Mouse (Mus musculus): ENCODE results near the gene Zp3.

Zp3 gene

GRCm38 (mm10) chr5:135979904-135980303 is at the start of gene Zp3:
Gene Zp3, plus strand, starts transcription at chr5:135980099.
- no peak for DNase-seq (ENCODE audit: extremely low spot score, low read depth, low spot score)

DNA sequence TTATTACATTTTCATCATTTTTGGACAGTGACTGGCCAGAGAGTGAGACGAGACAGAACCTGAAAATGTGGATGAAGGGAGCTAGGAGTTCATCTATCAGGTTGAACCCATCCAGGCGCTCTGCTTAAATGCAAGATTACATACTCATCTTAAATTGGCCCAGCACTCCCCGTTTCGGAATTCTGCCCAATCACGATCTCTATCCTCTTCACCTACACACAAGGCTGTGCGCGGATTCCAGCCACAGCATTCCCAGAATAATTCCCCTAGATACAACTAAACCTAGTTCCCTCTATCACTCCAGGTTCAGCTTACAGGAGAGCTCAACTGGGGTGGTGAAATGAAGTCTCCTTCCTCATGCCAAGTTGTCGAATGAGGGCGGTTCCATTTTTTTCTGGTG is 48.4 kb upstream of the Zp3 start:
- no peak for DNase-seq (ENCODE audit: extremely low spot score, low read depth, low spot score)

GRCm38 (mm10) chr5:135932359-135932758 is 47.5 kb upstream of the Zp3 start:
- no peak for DNase-seq (ENCODE audit: extremely low spot score, low read depth, low spot score)

DNA sequence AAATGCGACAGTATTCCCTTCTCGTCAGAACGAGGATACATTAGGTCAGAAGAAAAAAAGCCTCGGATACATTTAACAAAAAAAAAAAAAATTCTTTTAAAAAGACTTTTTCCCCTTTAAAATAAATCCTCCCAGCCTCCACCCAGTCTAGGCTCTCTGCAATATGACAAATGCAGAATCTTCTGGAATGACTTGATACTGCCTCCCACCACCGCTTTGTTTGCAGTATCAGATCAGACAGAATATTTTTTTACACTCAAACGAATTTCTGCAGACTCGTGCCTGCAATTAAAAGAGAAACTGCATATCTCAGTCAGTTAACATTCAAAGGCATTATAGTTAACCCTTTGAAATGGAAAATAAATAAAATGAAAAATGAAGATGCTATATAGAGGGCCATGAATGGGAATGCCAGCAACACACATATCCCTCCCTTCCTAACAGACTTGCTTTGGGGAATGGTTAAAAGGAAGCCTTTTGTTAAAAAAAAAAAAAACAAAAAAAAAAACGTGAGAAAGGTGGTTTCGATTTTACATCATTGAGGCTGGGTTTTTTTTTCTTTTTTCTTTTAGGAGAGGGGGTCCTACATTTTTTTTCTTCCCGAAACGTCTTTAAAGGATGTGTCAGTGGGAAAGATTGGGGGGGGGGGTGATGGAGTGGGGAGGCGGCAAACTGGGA is 46.5 kb upstream of the Zp3 start:
- no peak for DNase-seq (ENCODE audit: extremely low spot score, low read depth, low spot score)

GRCm38 (mm10) chr5:135933900-135934441 is 45.9 kb upstream of the Zp3 start:
- DNase-seq (ENCODE audit: extremely low spot score, low read depth, low spot score) = peak; percentile 24

DNA sequence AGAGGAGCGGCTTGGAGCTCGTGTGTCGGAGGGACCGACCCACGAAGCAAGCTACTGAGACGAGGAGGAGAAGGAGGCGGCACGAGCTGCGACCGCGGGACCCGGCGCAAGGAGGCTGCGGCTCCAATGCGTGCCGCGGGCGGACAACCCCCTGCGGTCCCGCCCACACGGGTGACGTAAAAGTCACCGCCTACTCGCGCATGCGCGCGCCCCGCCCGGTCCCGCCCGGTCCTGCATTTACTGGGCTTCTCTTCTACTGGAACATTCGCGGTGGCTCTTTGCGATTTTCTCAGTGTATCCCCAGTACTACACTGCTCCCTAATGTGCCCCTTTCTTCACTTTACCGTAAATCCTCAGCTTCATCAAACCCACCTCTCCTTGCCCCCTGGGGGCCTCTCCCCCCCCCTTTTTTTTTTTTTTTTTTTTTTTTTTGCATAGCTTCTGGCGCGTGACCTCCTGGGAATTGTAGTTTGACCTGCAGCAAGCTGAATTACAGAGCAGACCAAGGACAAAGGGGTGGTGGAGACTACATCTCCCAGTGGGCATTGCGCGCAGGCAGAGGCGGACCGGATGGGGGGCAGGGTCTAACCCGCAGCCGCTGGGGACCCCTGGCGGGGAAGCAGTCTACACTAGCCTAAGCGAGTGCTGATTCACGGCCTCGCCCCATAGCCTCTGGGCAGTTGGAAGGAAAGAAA is 45.3 kb upstream of the Zp3 start, which contains the start of gene Ywhag:
TSS of gene Ywhag (minus strand) at position 136 of the 695 bp plus-strand sequence.
- DNase-seq (ENCODE audit: extremely low spot score, low read depth, low spot score) = peak; percentile 94

GRCm38 (mm10) chr5:135935176-135935523 is 44.7 kb upstream of the Zp3 start:
- no peak for DNase-seq (ENCODE audit: extremely low spot score, low read depth, low spot score)

DNA sequence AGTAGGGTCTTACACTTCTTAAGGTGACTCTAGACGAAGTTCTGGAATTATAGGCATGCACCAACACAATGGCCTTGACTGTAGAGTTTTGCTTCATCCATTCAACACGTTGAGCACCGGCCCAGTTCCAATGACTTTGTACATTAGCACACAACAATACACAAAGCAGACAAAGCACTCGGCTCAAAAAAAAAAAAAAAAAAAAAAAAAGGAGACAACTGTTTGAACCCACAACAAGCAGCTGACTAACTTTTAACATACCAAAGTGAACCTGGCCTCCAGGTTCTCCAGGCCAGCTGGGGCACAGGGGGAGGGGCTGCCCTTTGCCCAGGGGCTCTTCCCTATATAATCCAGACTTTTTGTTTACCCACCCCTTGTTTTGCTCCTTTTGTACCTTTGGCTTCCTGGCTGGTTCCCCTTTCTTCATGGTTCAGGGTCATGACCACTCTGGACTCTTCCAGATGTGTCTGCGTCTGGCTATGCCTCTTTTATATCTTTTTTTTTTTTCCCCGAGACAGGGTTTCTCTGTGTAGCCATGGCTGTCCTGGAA is 44.2 kb upstream of the Zp3 start:
- no peak for DNase-seq (ENCODE audit: extremely low spot score, low read depth, low spot score)

- DNase-seq (ENCODE audit: extremely low spot score, low read depth, low spot score) = no peak
Observed at GRCm38 (mm10) chr5:135940587-135940986, 39.3 kb upstream of the Zp3 start.

GRCm38 (mm10) chr5:135942710-135943109 is 37.2 kb upstream of the Zp3 start:
- DNase-seq (ENCODE audit: extremely low spot score, low read depth, low spot score) = no peak

GRCm38 (mm10) chr5:135945916-135946408 is 33.9 kb upstream of the Zp3 start:
- no peak for DNase-seq (ENCODE audit: extremely low spot score, low read depth, low spot score)

DNA sequence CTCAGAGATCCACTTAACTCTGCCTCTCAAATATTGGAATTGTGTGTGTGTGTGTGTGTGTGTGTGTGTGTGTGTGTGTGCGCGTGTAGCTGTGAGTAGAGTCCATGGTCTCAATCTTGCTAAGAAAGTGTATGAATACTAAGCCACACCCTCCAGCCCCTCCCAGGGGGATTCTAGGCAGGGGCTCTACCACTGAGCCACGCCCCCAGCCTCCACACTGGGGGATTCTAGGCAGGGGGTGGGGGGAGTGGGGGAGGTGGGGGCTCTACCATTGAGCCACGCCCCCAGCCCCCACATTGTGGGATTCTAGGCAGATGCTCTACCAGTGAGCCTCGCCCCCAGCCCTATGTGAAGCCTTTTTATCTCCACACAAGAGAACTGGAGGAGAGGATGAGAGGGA is 33.3 kb upstream of the Zp3 start:
- no peak for DNase-seq (ENCODE audit: extremely low spot score, low read depth, low spot score)

GRCm38 (mm10) chr5:135950710-135951412 is 29.0 kb upstream of the Zp3 start:
- no peak for DNase-seq (ENCODE audit: extremely low spot score, low read depth, low spot score)

- no peak for DNase-seq (ENCODE audit: extremely low spot score, low read depth, low spot score)
Observed at GRCm38 (mm10) chr5:135951660-135952059, 28.2 kb upstream of the Zp3 start.

DNA sequence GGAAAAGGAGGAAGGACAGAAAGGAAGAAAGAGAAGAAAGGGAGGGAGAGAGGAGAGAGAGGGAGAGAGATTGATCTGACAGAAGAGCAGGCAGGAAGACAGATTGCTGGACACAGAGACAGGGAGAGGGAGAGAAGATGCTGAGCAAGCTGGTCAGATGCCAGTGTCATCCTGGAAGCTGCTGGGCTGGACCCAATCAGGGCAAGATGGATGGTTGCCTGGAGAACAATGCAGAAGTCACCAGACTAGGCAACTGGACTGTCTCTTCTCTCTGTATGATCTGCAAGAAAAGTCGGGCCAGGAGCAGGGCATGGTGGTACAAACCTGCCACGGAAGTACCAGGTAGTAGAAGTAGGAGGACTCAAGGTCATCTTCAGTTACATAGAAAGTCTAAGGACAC is 27.1 kb upstream of the Zp3 start:
- DNase-seq (ENCODE audit: extremely low spot score, low read depth, low spot score) = no peak

DNA sequence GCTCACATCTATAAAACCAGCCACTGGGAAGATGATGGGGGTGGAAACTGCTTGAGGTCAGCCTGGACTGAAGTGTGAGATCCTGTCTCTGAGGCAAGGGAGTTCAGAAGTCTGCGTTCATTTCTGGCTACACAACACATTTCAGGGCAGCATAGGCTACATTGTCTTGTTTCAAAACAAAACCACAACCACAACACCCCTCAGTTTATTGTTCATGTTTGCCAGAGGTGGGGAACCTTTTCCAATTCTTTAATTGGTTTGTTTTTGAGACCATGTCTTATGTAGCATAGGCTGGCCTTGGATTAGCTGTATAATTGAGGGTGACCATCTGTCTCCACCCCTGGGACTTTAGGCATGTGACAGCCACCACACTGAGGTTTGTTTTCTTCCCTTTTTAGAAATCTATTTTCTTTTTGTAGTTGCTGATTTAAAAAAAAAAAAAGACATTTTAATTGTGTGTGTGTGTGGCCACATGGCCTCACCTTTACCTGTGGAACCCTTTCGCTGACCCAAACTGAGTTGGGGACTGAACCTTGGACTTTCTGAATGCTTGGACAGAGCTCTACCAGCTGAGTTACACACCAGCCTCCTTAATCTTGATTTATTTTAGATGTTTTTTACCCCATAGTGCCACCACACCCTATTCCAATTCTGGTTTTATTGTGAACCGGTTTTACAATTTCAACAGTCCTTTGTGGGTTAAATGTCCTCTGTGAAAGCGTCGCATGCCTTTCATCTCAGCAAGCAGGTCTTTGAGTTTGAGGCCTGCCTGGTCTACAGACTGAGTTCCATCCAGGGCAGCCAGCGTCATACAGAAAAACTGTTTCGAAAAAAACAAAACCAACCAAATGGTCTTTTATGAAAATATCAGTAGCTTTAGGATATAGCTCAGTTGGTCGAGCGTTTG is 23.3 kb upstream of the Zp3 start:
- no peak for DNase-seq (ENCODE audit: extremely low spot score, low read depth, low spot score)

DNA sequence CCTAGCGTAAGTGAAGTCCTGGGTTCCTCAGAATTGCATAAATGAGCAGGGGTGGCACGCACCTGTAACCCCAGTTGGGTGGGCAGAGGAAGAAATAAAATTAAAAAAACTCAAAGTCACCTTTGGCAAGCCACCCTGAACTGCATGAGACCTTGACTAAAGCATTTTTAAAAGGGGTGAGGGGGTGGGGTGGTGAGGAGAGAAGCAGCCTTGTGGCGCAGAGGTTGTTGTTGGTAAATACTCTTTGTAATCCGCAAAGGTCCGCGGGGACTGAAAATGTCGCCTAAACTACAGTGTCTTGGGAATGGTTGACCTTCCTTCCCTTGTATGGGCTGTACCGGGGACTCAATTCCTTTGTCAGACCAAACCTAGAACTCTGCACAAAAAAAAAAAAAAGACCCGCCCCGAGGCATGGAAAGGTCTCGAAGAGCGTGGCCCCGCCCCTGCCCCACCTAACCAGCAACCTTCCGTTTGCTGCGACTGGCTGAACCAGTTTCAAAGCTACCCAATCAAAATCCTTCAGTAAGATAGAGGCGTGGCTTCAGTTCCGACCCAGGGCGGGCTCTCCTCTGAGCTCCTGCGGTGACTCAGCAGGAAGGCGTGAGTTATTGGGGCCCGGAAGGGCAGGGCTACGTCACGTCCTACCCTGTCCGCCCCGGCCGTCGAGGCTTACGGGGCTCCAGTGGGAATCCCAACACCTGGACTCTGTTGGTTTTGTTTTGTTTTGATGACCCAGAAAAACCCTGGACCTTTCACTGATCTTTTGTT is 22.5 kb upstream of the Zp3 start:
- DNase-seq (ENCODE audit: extremely low spot score, low read depth, low spot score) = peak; percentile 90

DNA sequence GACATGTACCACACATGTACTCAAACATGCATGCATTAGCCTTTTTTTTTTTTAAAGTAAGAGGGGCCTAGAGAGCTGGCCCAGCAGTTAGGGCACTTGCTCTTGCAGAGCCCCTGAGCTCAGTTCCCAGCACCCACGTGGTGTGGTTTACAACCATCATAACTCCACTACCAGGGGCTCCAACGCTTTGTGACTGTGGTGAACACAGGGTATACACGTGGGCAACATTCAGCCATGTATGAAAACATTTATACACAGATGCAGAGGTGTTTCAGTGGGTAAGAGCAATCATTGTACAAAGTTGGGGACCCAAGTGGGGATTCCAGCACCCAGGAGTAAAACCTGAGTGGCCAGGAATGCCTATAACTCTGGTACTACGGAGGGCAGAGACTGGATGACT is 21.5 kb upstream of the Zp3 start:
- no peak for DNase-seq (ENCODE audit: extremely low spot score, low read depth, low spot score)

DNA sequence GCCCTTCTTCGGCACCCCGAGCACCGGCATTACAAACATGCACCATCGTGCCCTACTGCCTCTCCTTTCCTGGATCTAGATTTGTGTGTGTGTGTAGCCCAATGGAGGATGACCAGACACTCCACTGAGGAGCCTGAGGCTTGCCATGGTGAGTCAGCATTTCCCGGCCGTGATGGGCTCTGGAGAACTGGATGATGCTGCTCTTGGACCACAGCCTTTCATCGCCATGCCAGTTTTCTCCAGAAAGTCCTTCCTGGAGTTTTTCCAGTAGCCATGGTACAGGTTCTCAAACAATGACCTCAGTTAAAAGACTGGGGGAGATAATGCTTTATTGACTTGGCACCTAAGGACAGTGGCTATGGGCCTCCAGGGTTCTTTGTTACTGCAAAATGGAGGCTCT is 20.0 kb upstream of the Zp3 start:
- no peak for DNase-seq (ENCODE audit: extremely low spot score, low read depth, low spot score)

Data from hindlimb bud, embryonic 11.5 days (tissue).